Comparison of ENCODE assay signal across 12 mouse cellular contexts in genomic region chr7:116268113-116268926, GRCm38 (mm10). TPM values are rescaled to one million over a fixed set of nuclear protein-coding genes. Genes with fewer than 3 reads are reported as not detected.
DNase-seq lines count a peak whose midpoint lies in the region; ATAC-seq lines count a peak whose summit lies in the region.
"Had no signal": no experiment of that assay in that cellular context is flagged by ENCODE, and none has a peak within 500 bp of the region (broad histone marks: within the 10 kb centered on the region; RNA-seq: fewer than 3 reads in every experiment).

No protein-coding gene starts in this region.

- DNase-seq in heart, adult 8-10 months (ENCODE audit: low spot score) = no peak
- DNase-seq in ZHBTc4 (ENCODE audit: low read depth, low spot score) = peak; percentile 23
- peak; percentile 90 for DNase-seq in kidney, adult 11 months
- DNase-seq in kidney, postnatal 25 days = peak; percentile 67 to 84
- DNase-seq in lung, adult 18-20 months = no peak
- no peak for DNase-seq in lung, postnatal 10 days
- DNase-seq: cerebellum, postnatal 10 days; liver, embryonic 13.5 days; right cerebral cortex, postnatal 25 days had no signal

- H3K9me3 ChIP-seq in heart, embryonic 15.5 days (replicated peaks) = no peaks in the 10 kb centered on the region
- H3K9me3 ChIP-seq: embryonic facial prominence, embryonic 12.5 days; liver, embryonic 13.5 days had no signal

- ATAC-seq in heart, embryonic 15.5 days (replicated peaks; ENCODE audit: insufficient number of reproducible peaks, insufficient read depth, low FRiP score, low read depth) = no peak
- no peak for ATAC-seq in cerebellum, adult (ENCODE audit: insufficient number of reproducible peaks, low FRiP score, low TSS enrichment)

- 26% methylated on average over 13 of the region's 13 CpGs for WGBS in heart, embryonic 15.5 days

- no peak overlapping the region for H3K4me3 ChIP-seq in heart, embryonic 15.5 days
- H3K4me3 ChIP-seq: embryonic facial prominence, embryonic 12.5 days; liver, embryonic 13.5 days had no signal

- H3K4me1 ChIP-seq in heart, embryonic 15.5 days (replicated peaks) = peaks cover 15% of the 10 kb centered on the region

- no peaks in the 10 kb centered on the region for H3K27me3 ChIP-seq in heart, embryonic 15.5 days
- H3K27me3 ChIP-seq: embryonic facial prominence, embryonic 12.5 days; liver, embryonic 13.5 days had no signal

- peak overlapping the region; percentile 29; the same call in 1 of the 2 replicates for H3K4me2 ChIP-seq in heart, embryonic 15.5 days
- H3K4me2 ChIP-seq: embryonic facial prominence, embryonic 12.5 days; liver, embryonic 13.5 days had no signal

- no peak overlapping the region for H3K27ac ChIP-seq in heart, embryonic 15.5 days
- H3K27ac ChIP-seq: embryonic facial prominence, embryonic 12.5 days; liver, embryonic 13.5 days had no signal

- no peaks in the 10 kb centered on the region for H3K36me3 ChIP-seq in heart, embryonic 15.5 days
- H3K36me3 ChIP-seq: embryonic facial prominence, embryonic 12.5 days; liver, embryonic 13.5 days had no signal

- peak overlapping the region; percentile 36; the same call in 1 of the 2 replicates for H3K9ac ChIP-seq in heart, embryonic 15.5 days
- H3K9ac ChIP-seq: embryonic facial prominence, embryonic 12.5 days; liver, embryonic 13.5 days had no signal

RNA-seq across cellular contexts. Expression of gene Plekha7, which starts 39.9 kb away (rescaled TPM):
- 32.7 and 41.7 TPM in 2 replicates for polyA plus RNA-seq in heart, embryonic 15.5 days (2015; fragmentation: Nextera tagmentation; extraction: Ambion mirVana)
- total RNA-seq in heart, adult 8-10 months (2022) = 1 to 10 TPM; 4.2 to 9.8 (median 6.5) TPM

Comparison
In these comparisons a context has a peak if more than half of its experiments do, and no peak if none do; other contexts are left out.
1. DNase-seq: peak in ZHBTc4 (single experiment), kidney, adult 11 months (single experiment) and kidney, postnatal 25 days (2 of 2); none in heart, adult 8-10 months (single experiment), lung, adult 18-20 months (0 of 2) and lung, postnatal 10 days (single experiment).